Mouse (Mus musculus) subcutaneous adipose tissue, adult 2 months (tissue): ENCODE measurements around the gene Cldn22. TPM values are rescaled to one million over a fixed set of nuclear protein-coding genes. Genes with fewer than 3 reads are reported as not detected.

Experiments
- polyA plus RNA-seq: library from polyadenylated mRNA; depleted of rRNA; stranded (reverse); fragments of >200 nt; gene quantifications from 2 replicates; pipeline ENCODE4 v1.2.3, GENCODE M21; 2012; ENCODE audit warnings: low replicate concordance; rRNA removed

Gene Cldn22
- polyA plus RNA-seq = 13.4 and 23.0 TPM in 2 replicates

DNA sequence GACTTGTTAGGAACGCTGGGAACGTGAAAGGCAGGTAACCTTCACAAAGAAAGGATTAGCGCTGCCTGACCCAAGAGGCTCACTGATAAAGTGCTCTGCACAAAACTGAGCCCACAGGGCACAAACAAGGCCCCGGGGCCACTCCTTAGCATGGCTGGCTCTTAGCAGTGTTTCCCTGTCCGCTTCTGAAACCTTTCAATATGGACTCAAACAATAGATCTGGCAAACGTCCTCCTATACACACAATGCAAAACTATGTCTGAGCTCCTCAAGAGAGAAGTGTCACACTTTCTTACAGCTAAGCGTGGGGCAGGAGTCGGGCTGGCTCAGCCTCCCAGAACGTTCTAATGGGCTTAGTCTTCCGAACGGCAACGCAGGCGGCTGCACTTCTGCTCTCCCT, at the start of gene Cldn22:
Gene Cldn22 (plus strand): TSS at position 301 of the 400 bp plus-strand sequence.

GRCm38 (mm10) chr8:47821843-47822242, 2.4 kb upstream of the Cldn22 start, which contains the start of gene Cldn24:
Gene Cldn24, plus strand, starts transcription at chr8:47822143.

Other genes starting within 250 kb of the Cldn22 start
- 4.7 and 5.2 TPM in 2 replicates for gene Ing2, start 148.9 kb upstream of the Cldn22 start, polyA plus RNA-seq
- gene Cdkn2aip, start 110.5 kb upstream of the Cldn22 start, polyA plus RNA-seq = 5.9 and 14.6 TPM in 2 replicates
- not detected in 2 replicates for gene Cldn24, start 2.3 kb upstream of the Cldn22 start, polyA plus RNA-seq
- 9.0 and 11.8 TPM in 2 replicates for gene Wwc2, start 166.4 kb downstream of the Cldn22 start, polyA plus RNA-seq